Mouse (Mus musculus): ENCODE results near the gene Rarres1. TPM values are rescaled to one million over a fixed set of nuclear protein-coding genes. Genes with fewer than 3 reads are reported as not detected.

Rarres1 gene
- total RNA-seq (2012; rRNA removed) (0.08 TPM in 1 of 2 replicates, not detected in the other), total RNA-seq (2014; rRNA removed) (0.24 and 0.34 TPM in 2 replicates), polyA plus RNA-seq (2012; ENCODE audit: insufficient read length, low read depth) (0.42 TPM in 1 of 2 replicates, not detected in the other)

GRCm38 (mm10) chr3:67515274-67515801, at the start of gene Rarres1:
Gene Rarres1 (minus strand): TSS chr3:67515523.
- in situ Hi-C loops (cut with MboI; ENCODE audit: low pct_ligation_motif_present, low pct_unique_long_range_greater_than_20kb, low sequenced_read_pairs) = no loop called here
- Histone ChIP-seq H3K4me1 (ENCODE audit: control insufficient read depth in 1 of 2, insufficient read depth in 2 of 2) (peaks cover 0 to 10% of the 10 kb centered on the region in 2 experiments; a peak in 2 of 4 replicates), H3K79me2 (replicated peaks; ENCODE audit: control insufficient read depth, extremely low read depth, insufficient read depth, poor library complexity, severe bottlenecking) (no peaks in the 10 kb centered on the region), H3K4me2 (ENCODE audit: insufficient read depth, low read depth, poor library complexity, severe bottlenecking) (peak within 1 kb of the TSS; percentile 71; the same call in 1 of the 2 replicates), H3K4me3 (replicated peaks in 1 of 3; ENCODE audit: low read depth in 2 of 3, low read length in 2 of 3, poor library complexity in 1 of 3) (peak within 1 kb of the TSS in 1 of 3 experiments; percentile 19), H3K9me3 (replicated peaks; ENCODE audit: low read length) (no peaks in the 10 kb centered on the region), H3K27ac (ENCODE audit: insufficient read depth, low read depth) (no peak within 1 kb of the TSS), H3K9ac (ENCODE audit: insufficient read depth, low read depth) (no peak within 1 kb of the TSS), H3K27me3 (replicated peaks) (no peaks in the 10 kb centered on the region), H3K36me3 (replicated peaks in 1 of 2; ENCODE audit: control insufficient read depth in 1 of 2, insufficient read depth in 1 of 2, low read length in 1 of 2) (no peaks in the 10 kb centered on the region)
- dilution Hi-C loops (cut with MboI; ENCODE audit: extremely low pct_ligation_motif_present, extremely low pct_unique_long_range_greater_than_20kb, low sequenced_read_pairs) = no loop called here
- DNase-seq (ENCODE audit: extremely low read depth) = no peak
- no peak for TF ChIP-seq MAX (IDR thresholded peaks at IDR 0.05; ENCODE audit: low read length)
- no peak for TF ChIP-seq IRF4 (IDR thresholded peaks at IDR 0.05; ENCODE audit: low read depth, low read length)
- TF ChIP-seq CTCF (conservative IDR thresholded peaks at IDR 0.05 in 1 of 2, IDR thresholded peaks at IDR 0.05 in 1 of 2; ENCODE audit: low read depth in 2 of 2, low read length in 2 of 2) = peak in 1 of 2 experiments; percentile 15; a peak in 1 of 4 replicates
- TF ChIP-seq MAFK (IDR thresholded peaks at IDR 0.05; ENCODE audit: insufficient replicate concordance, low read length) = no peak
- TF ChIP-seq POLR2A (IDR thresholded peaks at IDR 0.05; ENCODE audit: low read depth, low read length) = no peak
- no peak for TF ChIP-seq JUND (conservative IDR thresholded peaks at IDR 0.05; ENCODE audit: low read depth, low read length)

GRCm38 (mm10) chr3:67564731-67565357, 49.5 kb upstream of the Rarres1 start:
- DNase-seq (ENCODE audit: extremely low read depth) = peak; percentile 34
- no peaks in the 10 kb centered on the region for H3K79me2 ChIP-seq (replicated peaks; ENCODE audit: control insufficient read depth, extremely low read depth, insufficient read depth, poor library complexity, severe bottlenecking)
- no peak overlapping the region for H3K4me2 ChIP-seq (ENCODE audit: insufficient read depth, low read depth, poor library complexity, severe bottlenecking)
- H3K9ac ChIP-seq (ENCODE audit: insufficient read depth, low read depth) = no peak overlapping the region
- TF ChIP-seq CTCF (conservative IDR thresholded peaks at IDR 0.05 in 1 of 2, IDR thresholded peaks at IDR 0.05 in 1 of 2; ENCODE audit: low read depth in 2 of 2, low read length in 2 of 2) = peak; percentile 30 to 88; a peak in 3 of 4 replicates
- no peak for TF ChIP-seq HCFC1 (IDR thresholded peaks at IDR 0.05; ENCODE audit: low read depth, low read length)
- TF ChIP-seq SMC3 (IDR thresholded peaks at IDR 0.05; ENCODE audit: low read depth, low read length) = peak; percentile 85
- TF ChIP-seq TBP (conservative IDR thresholded peaks at IDR 0.05; ENCODE audit: low read depth, low read length) = no peak
- TF ChIP-seq ZMIZ1 (IDR thresholded peaks at IDR 0.05; ENCODE audit: low read depth, low read length) = no peak
- no peak for TF ChIP-seq SIN3A (IDR thresholded peaks at IDR 0.05; ENCODE audit: low read length)
- no peak for TF ChIP-seq NRF1 (IDR thresholded peaks at IDR 0.05; ENCODE audit: low read depth, low read length)
- TF ChIP-seq RAD21 (IDR thresholded peaks at IDR 0.05; ENCODE audit: low read depth, low read length) = peak; percentile 93
- TF ChIP-seq ELF1 (IDR thresholded peaks at IDR 0.05; ENCODE audit: low read depth, low read length) = no peak
- TF ChIP-seq BHLHE40 (IDR thresholded peaks at IDR 0.05; ENCODE audit: low read depth, low read length) = no peak
- TF ChIP-seq ZC3H11A (IDR thresholded peaks at IDR 0.05; ENCODE audit: low read depth, low read length) = peak; percentile 30; the same call in 1 of the 2 replicates
- TF ChIP-seq POLR2A (IDR thresholded peaks at IDR 0.05; ENCODE audit: low read depth, low read length) = no peak
- H3K9me3 ChIP-seq (replicated peaks; ENCODE audit: low read length) = no peaks in the 10 kb centered on the region
- H3K27me3 ChIP-seq (replicated peaks) = no peaks in the 10 kb centered on the region
- in situ Hi-C loops (cut with MboI; ENCODE audit: low pct_ligation_motif_present, low pct_unique_long_range_greater_than_20kb, low sequenced_read_pairs) = loop anchor here (5.0 kb wide), 2 partner anchors 53 to 213 kb away; no protein-coding TSS in a partner anchor
- dilution Hi-C loops (cut with MboI; ENCODE audit: extremely low pct_ligation_motif_present, extremely low pct_unique_long_range_greater_than_20kb, low sequenced_read_pairs) = no loop called here
- no peak overlapping the region for H3K4me3 ChIP-seq (replicated peaks in 1 of 3; ENCODE audit: low read depth in 2 of 3, low read length in 2 of 3, poor library complexity in 1 of 3)
- no peak overlapping the region for H3K27ac ChIP-seq (ENCODE audit: insufficient read depth, low read depth)
- H3K36me3 ChIP-seq (replicated peaks in 1 of 2; ENCODE audit: control insufficient read depth in 1 of 2, insufficient read depth in 1 of 2, low read length in 1 of 2) = no peaks in the 10 kb centered on the region
- H3K4me1 ChIP-seq (ENCODE audit: control insufficient read depth in 1 of 2, insufficient read depth in 2 of 2) = peaks cover 0 to 20% of the 10 kb centered on the region in 2 experiments; a peak in 2 of 4 replicates
